Mouse (Mus musculus): ENCODE results near the gene H2-D1. TPM values are rescaled to one million over a fixed set of nuclear protein-coding genes. Genes with fewer than 3 reads are reported as not detected.

H2-D1 gene
- 530 and 579 TPM in 2 replicates for polyA plus RNA-seq (2015; fragmentation: Nextera tagmentation; extraction: Ambion mirVana)

GRCm38 (mm10) chr17:35262664-35263522, at the start of gene H2-D1:
H2-D1 (plus strand) TSS chr17:35262730.
- Histone ChIP-seq H3K4me2 (replicated peaks; ENCODE audit: low read depth, low read length) (peak within 1 kb of the TSS; percentile 98), H3K36me3 (ENCODE audit: insufficient read depth, low read length) (no peaks in the 10 kb centered on the region), H3K9me3 (ENCODE audit: low read length) (no peaks in the 10 kb centered on the region), H3K27me3 (replicated peaks; ENCODE audit: insufficient read depth, low read length) (no peaks in the 10 kb centered on the region), H3K4me3 (ENCODE audit: low read depth, low read length) (peak within 1 kb of the TSS; percentile 77), H3K4me1 (ENCODE audit: insufficient read depth, low read depth, low read length) (no peaks in the 10 kb centered on the region; the same call in 1 of the 2 replicates), H3K9ac (replicated peaks; ENCODE audit: low read depth) (peak within 1 kb of the TSS; percentile 68), H3K27ac (ENCODE audit: low read length) (peak within 1 kb of the TSS; percentile 51)
- DNase-seq (ENCODE audit: low spot score), result peak; percentile 96
- 1% methylated on average over 61 of the region's 73 CpGs for WGBS
- TF ChIP-seq CTCF (IDR thresholded peaks at IDR 0.05), result no peak
- peak; percentile 55 for TF ChIP-seq EP300 (IDR thresholded peaks at IDR 0.05)
- ATAC-seq, result peak; percentile 92

- WGBS, result 91% methylated on average over 5 of the region's 5 CpGs
- no peak overlapping the region for H3K4me3 ChIP-seq (ENCODE audit: low read depth, low read length)
- H3K9ac ChIP-seq (replicated peaks; ENCODE audit: low read depth), result no peak overlapping the region
- H3K36me3 ChIP-seq (ENCODE audit: insufficient read depth, low read length), result no peaks in the 10 kb centered on the region
- no peak overlapping the region for H3K27ac ChIP-seq (ENCODE audit: low read length)
- H3K4me2 ChIP-seq (replicated peaks; ENCODE audit: low read depth, low read length), result no peak overlapping the region
- H3K27me3 ChIP-seq (replicated peaks; ENCODE audit: insufficient read depth, low read length), result no peaks in the 10 kb centered on the region
- no peaks in the 10 kb centered on the region for H3K4me1 ChIP-seq (ENCODE audit: insufficient read depth, low read depth, low read length)
- TF ChIP-seq CTCF (IDR thresholded peaks at IDR 0.05) (no peak), EP300 (IDR thresholded peaks at IDR 0.05) (no peak)
- DNase-seq (ENCODE audit: low spot score) (no peak), ATAC-seq (no peak)
- H3K9me3 ChIP-seq (ENCODE audit: low read length), result no peaks in the 10 kb centered on the region
Observed at GRCm38 (mm10) chr17:35213071-35213470, 49.5 kb upstream of the H2-D1 start.

GRCm38 (mm10) chr17:35218516-35219193, 43.9 kb upstream of the H2-D1 start:
- ATAC-seq, result peak; percentile 63
- no peak overlapping the region for H3K9ac ChIP-seq (replicated peaks; ENCODE audit: low read depth)

GRCm38 (mm10) chr17:35219601-35220041, 42.9 kb upstream of the H2-D1 start:
- TF ChIP-seq CTCF (IDR thresholded peaks at IDR 0.05) (no peak), EP300 (IDR thresholded peaks at IDR 0.05) (no peak)
- Histone ChIP-seq H3K4me2 (replicated peaks; ENCODE audit: low read depth, low read length) (0 out of 2 replicates have a peak overlapping the region, but pooled peaks have one; percentile 3), H3K27me3 (replicated peaks; ENCODE audit: insufficient read depth, low read length) (no peaks in the 10 kb centered on the region), H3K9me3 (ENCODE audit: low read length) (no peaks in the 10 kb centered on the region), H3K4me1 (ENCODE audit: insufficient read depth, low read depth, low read length) (peaks cover 10% of the 10 kb centered on the region), H3K27ac (ENCODE audit: low read length) (no peak overlapping the region), H3K4me3 (ENCODE audit: low read depth, low read length) (no peak overlapping the region), H3K36me3 (ENCODE audit: insufficient read depth, low read length) (0 out of 2 replicates have a peak, but pooled peaks cover 5% of the 10 kb centered on the region), H3K9ac (replicated peaks; ENCODE audit: low read depth) (no peak overlapping the region)
- no peak for ATAC-seq
- WGBS, result 54% methylated on average over 6 of the region's 6 CpGs
- peak; percentile 33 for DNase-seq (ENCODE audit: low spot score)

More at GRCm38 (mm10) chr17:35218516-35219193, 43.9 kb upstream of the H2-D1 start:
- TF ChIP-seq EP300 (IDR thresholded peaks at IDR 0.05) (no peak), CTCF (IDR thresholded peaks at IDR 0.05) (no peak)
- Histone ChIP-seq H3K9me3 (ENCODE audit: low read length) (no peaks in the 10 kb centered on the region), H3K4me2 (replicated peaks; ENCODE audit: low read depth, low read length) (peak overlapping the region; percentile 28; the same call in 1 of the 2 replicates), H3K4me3 (ENCODE audit: low read depth, low read length) (no peak overlapping the region), H3K27ac (ENCODE audit: low read length) (peak overlapping the region; percentile 54), H3K4me1 (ENCODE audit: insufficient read depth, low read depth, low read length) (peaks cover 10% of the 10 kb centered on the region), H3K36me3 (ENCODE audit: insufficient read depth, low read length) (0 out of 2 replicates have a peak, but pooled peaks cover 5% of the 10 kb centered on the region), H3K27me3 (replicated peaks; ENCODE audit: insufficient read depth, low read length) (no peaks in the 10 kb centered on the region)
- 68% methylated on average over 18 of the region's 18 CpGs for WGBS
- peak; percentile 53 for DNase-seq (ENCODE audit: low spot score)

- H3K27me3 ChIP-seq (replicated peaks; ENCODE audit: insufficient read depth, low read length), result no peaks in the 10 kb centered on the region
- ATAC-seq, result peak; percentile 58
- H3K4me1 ChIP-seq (ENCODE audit: insufficient read depth, low read depth, low read length), result peaks cover 10% of the 10 kb centered on the region
- H3K4me3 ChIP-seq (ENCODE audit: low read depth, low read length), result no peak within 1 kb of the TSS
- H3K9ac ChIP-seq (replicated peaks; ENCODE audit: low read depth), result no peak within 1 kb of the TSS
- H3K36me3 ChIP-seq (ENCODE audit: insufficient read depth, low read length), result 0 out of 2 replicates have a peak, but pooled peaks cover 10% of the 10 kb centered on the region
- no peaks in the 10 kb centered on the region for H3K9me3 ChIP-seq (ENCODE audit: low read length)
- H3K27ac ChIP-seq (ENCODE audit: low read length), result peak within 1 kb of the TSS; percentile 71
- 53% methylated on average over 28 of the region's 28 CpGs for WGBS
- DNase-seq (ENCODE audit: low spot score), result peak; percentile 60
- 0 out of 2 replicates have a peak within 1 kb of the TSS, but pooled peaks have one; percentile 3 for H3K4me2 ChIP-seq (replicated peaks; ENCODE audit: low read depth, low read length)
- TF ChIP-seq EP300 (IDR thresholded peaks at IDR 0.05) (no peak), CTCF (IDR thresholded peaks at IDR 0.05) (no peak)
Observed at GRCm38 (mm10) chr17:35220156-35220952, 42.2 kb upstream of the H2-D1 start, which contains the start of gene Gm16181. Gm16181 (plus strand) TSS chr17:35220834.
